Mouse (Mus musculus): ENCODE data around the gene Ndnf. TPM values are rescaled to one million over a fixed set of nuclear protein-coding genes. Genes with fewer than 3 reads are reported as not detected.

Gene Ndnf
- 1 to 10 TPM; 1.2 to 1.8 TPM for total RNA-seq (2021)
- long read RNA-seq, experiment 1, partial matches to known transcripts, result 0 of 1 reads
- long read RNA-seq, experiment 1, other reads (novel, unspliced or antisense), result 1 of 1 reads
- long read RNA-seq, experiment 2, partial matches to known transcripts, result 0 of 2 reads
- long read RNA-seq, experiment 2, other reads (novel, unspliced or antisense), result 2 of 2 reads

DNA sequence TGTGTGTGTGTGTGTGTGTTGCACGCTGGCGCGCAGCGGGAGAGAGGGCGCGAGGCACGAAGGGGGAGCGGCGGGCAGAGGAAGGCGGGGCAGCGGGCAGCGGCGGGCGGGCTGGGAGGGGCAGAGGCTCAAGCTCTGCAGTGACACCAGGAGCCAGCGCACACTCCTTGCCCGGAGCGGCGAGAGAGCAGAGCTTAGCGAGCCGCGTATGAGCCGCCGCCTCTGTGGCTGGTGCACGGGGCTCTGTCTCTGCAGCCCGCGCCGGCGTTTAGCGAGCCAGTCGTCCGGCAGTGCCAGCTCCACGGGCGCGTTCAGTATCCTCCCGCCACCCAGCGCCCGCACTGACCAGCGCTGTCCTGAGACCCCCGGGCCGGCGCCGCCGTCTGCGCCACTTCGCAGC is at the start of gene Ndnf:
TSS of gene Ndnf (plus strand) at position 140 of the 400 bp plus-strand sequence.
- peak; percentile 72 to 73 for DNase-seq
- intact Hi-C loops (cut with DNase I), result no loop called here

- DNase-seq, result no peak
- intact Hi-C loops (cut with DNase I), result no loop called here
These were observed 48.2 kb upstream of the Ndnf start for GRCm38 (mm10) chr6:65623016-65623715.

DNA sequence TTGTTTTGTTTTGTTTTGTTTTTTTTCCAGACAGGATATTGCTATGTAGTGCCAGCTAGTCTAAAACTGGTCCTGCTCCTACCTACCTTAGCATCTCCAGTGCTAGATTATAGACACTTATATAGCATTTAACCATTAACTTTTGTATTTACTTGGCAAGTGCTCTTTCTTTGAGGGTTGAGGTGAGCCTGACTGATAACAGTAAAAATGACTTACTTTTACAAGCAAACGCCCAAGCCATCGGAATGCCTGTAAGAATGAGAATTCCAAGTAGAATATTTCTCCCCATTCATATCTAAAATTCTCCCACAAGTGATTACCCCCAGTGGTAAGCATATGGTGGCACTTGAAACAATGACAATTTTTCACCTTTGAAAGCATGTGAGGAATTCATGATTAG is 40.8 kb upstream of the Ndnf start:
- DNase-seq, result no peak
- intact Hi-C loops (cut with DNase I), result no loop called here

DNA sequence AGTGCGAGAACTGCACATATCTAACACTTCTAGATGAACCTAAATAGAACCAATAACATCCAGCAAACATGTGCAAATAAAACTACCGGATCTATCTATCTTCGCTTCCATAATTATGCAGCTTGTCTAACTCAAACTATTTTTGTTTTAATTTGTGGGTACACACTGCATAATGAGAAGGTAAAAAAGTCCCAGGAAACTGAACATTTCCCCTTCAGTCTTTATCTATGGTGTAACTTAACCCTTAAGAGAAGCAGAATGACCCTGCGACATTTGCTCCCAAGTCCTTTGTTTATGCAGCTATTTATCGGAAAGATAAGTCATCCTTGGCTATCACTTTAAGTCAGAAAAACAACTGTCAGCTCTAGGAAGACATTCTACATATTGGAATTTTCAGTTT is 39.2 kb upstream of the Ndnf start:
- intact Hi-C loops (cut with DNase I), result no loop called here
- no peak for DNase-seq

GRCm38 (mm10) chr6:65642431-65642830 is 29.0 kb upstream of the Ndnf start:
- intact Hi-C loops (cut with DNase I), result no loop called here
- no peak for DNase-seq

DNA sequence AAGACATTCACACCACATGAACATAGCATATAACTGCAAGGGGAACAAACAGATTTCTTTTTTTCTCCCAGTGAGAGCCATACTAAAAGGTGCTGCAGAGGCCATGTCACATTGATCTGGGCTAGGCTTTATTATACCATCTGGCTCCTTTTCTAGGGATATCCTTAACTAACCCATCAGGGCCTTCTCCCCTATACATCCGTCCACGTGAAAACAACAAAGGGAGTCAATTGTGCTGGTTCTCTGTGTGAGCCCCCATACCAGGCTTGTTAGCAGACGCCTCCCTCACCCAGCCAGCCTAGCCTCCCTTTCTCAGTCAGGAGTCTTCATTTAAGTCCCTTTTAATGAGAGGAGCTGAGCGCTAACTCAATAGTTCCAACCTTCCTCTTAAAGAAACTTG is 27.3 kb upstream of the Ndnf start:
- DNase-seq, result no peak
- intact Hi-C loops (cut with DNase I), result no loop called here

DNA sequence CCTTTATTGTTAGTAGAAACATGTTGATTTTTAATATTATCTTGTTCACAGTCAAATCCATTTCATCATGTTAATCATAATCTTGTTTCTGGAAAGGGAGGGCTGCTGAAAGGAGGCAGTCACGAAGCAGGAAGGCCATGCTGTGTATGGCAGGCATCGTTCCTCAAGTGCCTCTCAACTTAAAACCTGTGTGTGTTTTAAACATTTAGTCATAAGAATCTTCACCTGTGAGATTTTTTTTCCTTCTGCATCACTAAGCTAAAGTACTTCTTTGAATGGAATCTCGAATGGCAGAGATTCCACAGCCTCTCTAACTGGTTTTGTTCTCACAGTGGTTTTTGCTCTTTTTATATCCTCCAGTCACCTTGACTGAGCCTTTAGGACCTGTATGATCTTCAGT is 25.0 kb upstream of the Ndnf start:
- intact Hi-C loops (cut with DNase I), result no loop called here
- DNase-seq, result no peak

DNA sequence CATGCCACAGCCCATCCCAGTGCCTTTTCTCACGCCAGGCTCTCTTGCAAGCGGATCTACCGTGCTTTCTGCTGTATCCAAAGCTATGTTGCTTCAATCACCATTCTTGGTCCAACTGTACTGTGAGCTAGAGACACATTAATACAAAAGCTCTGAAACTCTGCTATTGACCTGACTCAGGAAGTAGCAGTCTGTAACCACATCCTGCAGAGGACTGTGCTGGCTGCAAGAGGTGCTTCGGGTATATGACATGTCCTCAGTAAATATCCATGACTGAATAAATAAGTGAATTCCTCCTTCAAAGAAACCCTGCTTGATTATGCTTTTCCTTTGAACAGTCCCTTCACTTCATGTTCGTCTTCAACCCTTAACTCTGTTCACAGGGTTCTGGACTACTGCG is 23.7 kb upstream of the Ndnf start:
- intact Hi-C loops (cut with DNase I), result no loop called here
- no peak for DNase-seq

GRCm38 (mm10) chr6:65651376-65651775 is 20.0 kb upstream of the Ndnf start:
- intact Hi-C loops (cut with DNase I), result loop anchor here (5.0 kb wide), 2 partner anchors 816 to 881 kb away; no protein-coding TSS in a partner anchor

GRCm38 (mm10) chr6:65661272-65661671 is 10.1 kb upstream of the Ndnf start:
- intact Hi-C loops (cut with DNase I), result no loop called here

More at GRCm38 (mm10) chr6:65651376-65651775, 20.0 kb upstream of the Ndnf start:
- DNase-seq, result no peak

GRCm38 (mm10) chr6:65662050-65662449 is 9.3 kb upstream of the Ndnf start:
- intact Hi-C loops (cut with DNase I), result no loop called here
- no peak for DNase-seq

More at GRCm38 (mm10) chr6:65661272-65661671, 10.1 kb upstream of the Ndnf start:
- DNase-seq, result no peak

- no peak for DNase-seq
- intact Hi-C loops (cut with DNase I), result no loop called here
These were observed 7.4 kb upstream of the Ndnf start for GRCm38 (mm10) chr6:65663990-65664389.

- DNase-seq, result no peak
- intact Hi-C loops (cut with DNase I), result no loop called here
These were observed 5.1 kb upstream of the Ndnf start for GRCm38 (mm10) chr6:65666295-65666694.

DNA sequence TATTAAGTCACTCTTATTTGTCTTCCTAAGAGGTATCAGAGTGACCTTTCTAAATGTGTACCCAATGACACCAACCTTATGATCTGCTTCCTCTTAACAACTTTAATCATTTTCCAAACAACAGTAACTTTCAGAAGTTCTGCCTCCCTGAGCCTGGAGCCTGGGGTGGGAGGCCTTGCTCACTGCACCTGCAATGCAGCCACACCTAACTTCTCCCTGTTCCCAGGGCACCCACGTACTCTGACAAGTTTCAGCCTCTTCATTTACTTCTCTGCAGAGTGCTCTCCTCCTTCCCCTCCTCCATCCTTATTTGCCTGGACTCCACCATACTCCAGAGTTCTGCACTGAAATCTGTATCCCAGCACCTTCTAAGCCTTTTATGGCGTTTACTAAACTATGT is 1.4 kb upstream of the Ndnf start:
- intact Hi-C loops (cut with DNase I), result no loop called here
- no peak for DNase-seq

GRCm38 (mm10) chr6:65670981-65671411 is 394 bp upstream of the Ndnf start:
- DNase-seq, result peak; percentile 2 to 9

GRCm38 (mm10) chr6:65672131-65673031 is 991 bp downstream of the Ndnf start:
- peak; percentile 30 to 37 for DNase-seq
- intact Hi-C loops (cut with DNase I), result no loop called here

More at GRCm38 (mm10) chr6:65670981-65671411, 394 bp upstream of the Ndnf start:
- intact Hi-C loops (cut with DNase I), result no loop called here

DNA sequence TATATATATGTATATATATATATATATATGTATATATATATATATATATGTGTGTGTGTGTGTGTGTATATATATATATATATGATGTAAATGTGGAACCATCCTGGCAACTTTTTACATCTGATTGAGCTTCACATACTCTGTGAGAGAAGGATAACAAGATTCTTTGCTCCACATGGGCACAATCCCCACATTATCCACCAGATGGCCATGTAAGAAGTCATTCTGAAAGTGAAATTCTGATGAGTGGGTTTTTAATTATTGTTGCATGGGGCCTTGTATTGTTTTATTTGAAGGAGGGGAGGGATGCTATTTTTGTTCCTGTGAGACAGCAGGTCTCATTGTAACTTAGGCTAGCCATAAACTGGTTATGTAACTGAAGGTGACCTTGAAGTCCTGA is 22.5 kb downstream of the Ndnf start:
- intact Hi-C loops (cut with DNase I), result no loop called here

DNA sequence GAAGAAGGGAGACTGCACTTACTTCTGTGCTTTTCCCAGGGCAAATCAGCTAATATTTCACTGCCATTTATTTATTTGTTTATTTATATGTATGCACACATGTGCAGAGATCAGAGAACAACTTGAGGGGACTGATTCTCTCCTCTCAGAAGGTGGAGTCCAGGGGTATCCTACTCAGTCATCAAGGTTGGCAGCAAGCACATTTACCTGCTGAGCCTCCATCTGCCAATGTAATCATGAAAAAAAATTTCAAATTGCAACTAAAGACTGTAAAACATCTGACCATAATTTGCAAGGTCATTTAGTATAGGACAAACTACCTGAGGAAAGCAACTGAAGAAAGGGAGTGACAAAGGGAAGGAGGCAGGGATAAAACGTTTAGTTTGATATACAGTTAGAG is 49.3 kb downstream of the Ndnf start:
- intact Hi-C loops (cut with DNase I), result no loop called here
- DNase-seq, result no peak

More for the DNA sequence above, 22.5 kb downstream of the Ndnf start:
- no peak for DNase-seq

GRCm38 (mm10) chr6:65725677-65726076 is 54.3 kb downstream of the Ndnf start:
- DNase-seq, result no peak
- intact Hi-C loops (cut with DNase I), result no loop called here

GRCm38 (mm10) chr6:65728261-65728660 is 56.9 kb downstream of the Ndnf start:
- no peak for DNase-seq
- intact Hi-C loops (cut with DNase I), result no loop called here

DNA sequence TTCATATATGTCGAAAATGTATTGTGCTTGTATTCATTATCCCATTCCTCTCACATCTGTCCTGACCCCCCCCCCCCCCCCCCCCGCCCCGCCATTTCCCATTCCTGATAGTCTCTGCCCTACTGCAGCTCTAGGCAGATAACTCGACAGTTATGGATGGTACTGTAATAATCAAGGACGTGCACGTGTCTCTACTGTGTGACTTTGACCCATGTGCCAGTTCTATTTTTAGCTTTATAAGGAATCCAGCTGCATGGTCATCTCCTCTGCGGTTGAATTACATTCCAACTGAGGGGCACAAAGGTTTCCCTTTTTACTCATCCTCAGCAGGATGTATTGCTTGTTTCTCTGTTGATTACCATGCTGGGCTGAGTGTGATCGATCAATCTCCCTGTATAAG is 68.1 kb downstream of the Ndnf start:
- intact Hi-C loops (cut with DNase I), result no loop called here
- DNase-seq, result peak in 1 of 2 experiments; percentile 11

Measured in heart, postnatal 14 days (tissue).